Mouse (Mus musculus): ENCODE results near the gene Vgll4. TPM values are rescaled to one million over a fixed set of nuclear protein-coding genes. Genes with fewer than 3 reads are reported as not detected.

Gene Vgll4
- total RNA-seq, 2 experiments from 2014 or later: 42.2 to 48.2 TPM

GRCm38 (mm10) chr6:114920523-114921445 lies 49.0 kb downstream of the Vgll4 start:
- no peak for DNase-seq (ENCODE audit: low spot score in 2 of 2)

- no peak for DNase-seq (ENCODE audit: low spot score in 2 of 2)
These were observed 50.0 kb downstream of the Vgll4 start for GRCm38 (mm10) chr6:114919670-114920313.

GRCm38 (mm10) chr6:114918994-114919393 lies 50.8 kb downstream of the Vgll4 start:
- DNase-seq (ENCODE audit: low spot score in 2 of 2): no peak

GRCm38 (mm10) chr6:114917770-114918635 lies 51.8 kb downstream of the Vgll4 start:
- no peak for DNase-seq (ENCODE audit: low spot score in 2 of 2)

GRCm38 (mm10) chr6:114917129-114917528 lies 52.7 kb downstream of the Vgll4 start:
- DNase-seq (ENCODE audit: low spot score in 2 of 2): no peak

- no peak for DNase-seq (ENCODE audit: low spot score in 2 of 2)
These were observed 53.1 kb downstream of the Vgll4 start for GRCm38 (mm10) chr6:114916715-114916992.

- no peak for DNase-seq (ENCODE audit: low spot score in 2 of 2)
These were observed 53.7 kb downstream of the Vgll4 start for GRCm38 (mm10) chr6:114915915-114916714.

GRCm38 (mm10) chr6:114914041-114914716 lies 55.6 kb downstream of the Vgll4 start:
- no peak for DNase-seq (ENCODE audit: low spot score in 2 of 2)

GRCm38 (mm10) chr6:114913142-114913541 lies 56.7 kb downstream of the Vgll4 start:
- no peak for DNase-seq (ENCODE audit: low spot score in 2 of 2)

GRCm38 (mm10) chr6:114911540-114911939 lies 58.3 kb downstream of the Vgll4 start:
- no peak for DNase-seq (ENCODE audit: low spot score in 2 of 2)

- no peak for DNase-seq (ENCODE audit: low spot score in 2 of 2)
These were observed 60.0 kb downstream of the Vgll4 start for GRCm38 (mm10) chr6:114909801-114910200.

- DNase-seq (ENCODE audit: low spot score in 2 of 2): no peak
These were observed 62.3 kb downstream of the Vgll4 start for GRCm38 (mm10) chr6:114907459-114907858.

GRCm38 (mm10) chr6:114906209-114906608 lies 63.6 kb downstream of the Vgll4 start:
- no peak for DNase-seq (ENCODE audit: low spot score in 2 of 2)

- no peak for DNase-seq (ENCODE audit: low spot score in 2 of 2)
These were observed 64.4 kb downstream of the Vgll4 start for GRCm38 (mm10) chr6:114905253-114906028.

- DNase-seq (ENCODE audit: low spot score in 2 of 2): no peak
These were observed 65.0 kb downstream of the Vgll4 start for GRCm38 (mm10) chr6:114904818-114905217.

GRCm38 (mm10) chr6:114904233-114904632 lies 65.6 kb downstream of the Vgll4 start:
- no peak for DNase-seq (ENCODE audit: low spot score in 2 of 2)

GRCm38 (mm10) chr6:114901921-114902320 lies 67.9 kb downstream of the Vgll4 start:
- DNase-seq (ENCODE audit: low spot score in 2 of 2): no peak

- no peak for DNase-seq (ENCODE audit: low spot score in 2 of 2)
These were observed 68.4 kb downstream of the Vgll4 start for GRCm38 (mm10) chr6:114901321-114901824.

GRCm38 (mm10) chr6:114900194-114900593 lies 69.6 kb downstream of the Vgll4 start:
- no peak for DNase-seq (ENCODE audit: low spot score in 2 of 2)

All from gastrocnemius, postnatal 4 days (tissue).